Mouse (Mus musculus) cerebellum, postnatal 14 days (tissue): ENCODE results near the gene Ddx23.

Experiments
- DNase-seq, 2 experiments: peaks; one replicate each; pipeline ENCODE4 v3.0.0; 2021; ENCODE audit warnings: mixed read lengths in 2 of 2

Gene Ddx23

DNA sequence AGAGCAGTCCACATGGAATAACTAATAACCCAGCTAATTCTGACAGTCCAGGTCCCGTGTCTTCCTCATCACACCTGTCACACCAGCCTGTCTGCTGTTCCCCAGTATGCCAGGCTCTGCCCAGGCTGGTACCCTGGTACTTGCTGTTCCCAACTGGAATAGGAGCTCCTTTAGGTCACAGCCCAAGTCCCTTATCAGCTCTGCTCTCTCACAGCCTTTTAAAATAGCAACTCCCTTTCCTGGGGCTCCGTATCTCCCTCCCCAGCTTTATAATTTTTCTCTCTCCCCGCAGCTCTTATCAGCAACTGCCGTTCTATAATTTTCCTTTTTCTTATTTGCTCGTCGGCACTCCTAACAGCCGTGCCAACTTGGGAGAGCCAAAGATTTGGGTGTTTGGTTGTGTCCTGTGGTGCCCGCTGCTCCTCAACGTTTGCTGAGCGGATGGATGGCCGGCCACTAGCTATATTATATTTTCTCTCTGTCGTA lies 56.6 kb downstream of the Ddx23 start:
- peak in 1 of 2 experiments; percentile 2 for DNase-seq

DNA sequence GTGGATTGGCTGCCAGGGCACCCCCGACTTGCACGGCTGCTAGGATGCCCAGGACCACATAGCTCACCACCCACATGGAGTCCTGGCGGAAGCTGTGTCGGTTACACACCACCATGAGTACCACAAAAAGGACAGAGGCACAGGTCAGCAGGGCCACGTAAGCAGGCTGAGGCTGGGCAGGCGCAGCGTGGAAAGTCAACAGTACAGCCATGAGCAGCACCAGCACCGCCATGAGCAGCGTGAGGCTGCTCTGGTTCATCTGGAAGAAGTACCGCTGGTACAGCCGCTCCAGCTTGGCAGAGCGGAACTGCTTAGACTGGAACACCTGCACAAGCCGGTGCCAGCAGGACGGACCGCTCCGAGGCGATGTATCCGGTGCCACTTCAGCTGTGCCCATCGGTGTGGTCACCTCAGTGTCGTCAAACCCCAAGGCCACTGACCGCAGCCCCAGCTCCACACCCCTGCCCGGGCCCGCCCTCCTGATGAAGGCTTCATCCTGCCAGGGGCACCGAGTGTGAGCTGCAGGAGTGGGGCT lies 58.6 kb downstream of the Ddx23 start:
- no peak for DNase-seq

- peak in 1 of 2 experiments; percentile 30 for DNase-seq
Observed at GRCm38 (mm10) chr15:98602921-98603458, 59.7 kb downstream of the Ddx23 start.

DNA sequence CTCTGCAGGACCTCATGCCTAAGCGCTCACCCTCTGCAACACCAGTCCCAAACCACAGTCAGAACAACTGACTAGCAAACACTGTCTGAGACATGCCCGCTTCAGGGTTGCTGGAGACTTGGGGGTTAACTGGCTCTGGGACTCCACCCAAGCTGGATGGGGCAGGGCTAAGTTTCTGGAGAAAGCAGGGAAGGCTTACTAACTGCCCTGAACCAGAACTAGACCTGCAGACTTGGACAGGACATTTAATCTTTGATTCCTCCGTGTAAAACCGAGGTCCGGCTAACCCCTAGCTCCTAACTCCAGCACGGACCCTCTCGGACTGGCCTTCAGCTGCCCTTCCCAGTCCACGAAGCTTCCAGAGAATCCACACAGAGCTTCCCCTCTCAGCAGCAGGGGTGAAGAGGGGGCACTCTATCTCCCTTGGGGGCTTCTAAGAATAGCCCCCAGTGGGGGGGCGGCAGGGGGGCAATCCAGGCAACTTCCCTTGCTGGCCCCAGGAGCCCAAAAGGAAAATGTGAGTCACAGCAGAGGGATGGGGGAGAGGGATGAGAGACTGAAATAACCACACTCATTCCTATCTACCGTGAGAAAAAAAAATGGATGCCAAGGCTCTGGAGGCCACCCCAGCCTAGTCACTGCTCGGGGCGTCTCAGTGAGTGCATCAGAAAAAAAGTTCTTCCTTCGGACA lies 60.4 kb downstream of the Ddx23 start:
- DNase-seq = no peak

GRCm38 (mm10) chr15:98601832-98602190 lies 60.9 kb downstream of the Ddx23 start:
- no peak for DNase-seq

- DNase-seq = no peak
Observed at GRCm38 (mm10) chr15:98600036-98600709, 62.5 kb downstream of the Ddx23 start.

DNA sequence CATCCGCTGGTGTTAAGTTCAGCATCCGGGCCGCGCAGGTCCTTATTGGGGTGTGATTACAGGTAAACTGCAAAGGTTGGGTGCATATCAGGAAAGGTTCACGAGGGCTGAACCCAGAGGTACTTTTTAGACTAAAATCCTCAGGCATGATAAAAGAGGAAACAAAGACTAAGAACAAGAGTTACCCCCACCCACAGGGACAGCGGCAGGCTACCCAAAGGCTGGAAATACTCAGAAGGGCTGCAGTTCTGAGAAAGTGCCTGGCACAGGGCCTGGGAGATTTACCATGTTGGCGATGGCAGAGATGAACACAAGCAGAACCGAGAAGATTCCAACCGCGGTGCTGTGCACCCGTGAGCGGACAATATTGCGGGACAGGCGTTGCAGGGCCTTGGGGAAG lies 66.1 kb downstream of the Ddx23 start:
- no peak for DNase-seq
